Mouse (Mus musculus) cerebellum, postnatal 36 days (tissue): ENCODE results near the gene Vps33b.

Source experiments
- DNase-seq, 2 experiments: peaks; one replicate each; pipeline ENCODE4 v3.0.0; 2021 to 2022; ENCODE audit warnings: mixed read lengths in 2 of 2

Gene Vps33b

GRCm38 (mm10) chr7:80268897-80269750 is at the start of gene Vps33b:
Gene Vps33b, plus strand, starts transcription at chr7:80269649.
- DNase-seq, result peak; percentile 99

- no peak for DNase-seq
These were observed 49.1 kb upstream of the Vps33b start for GRCm38 (mm10) chr7:80220237-80220797.

GRCm38 (mm10) chr7:80221179-80221750 is 48.2 kb upstream of the Vps33b start:
- no peak for DNase-seq

- DNase-seq, result no peak
These were observed 42.4 kb upstream of the Vps33b start for GRCm38 (mm10) chr7:80227065-80227464.

- no peak for DNase-seq
These were observed 39.3 kb upstream of the Vps33b start for GRCm38 (mm10) chr7:80230196-80230595.

GRCm38 (mm10) chr7:80231971-80232488 is 37.4 kb upstream of the Vps33b start:
- DNase-seq, result no peak

GRCm38 (mm10) chr7:80232489-80233029 is 36.9 kb upstream of the Vps33b start, which contains the start of the genes Cib1 and Gdpgp1:
Gene Cib1, minus strand, starts transcription at chr7:80232813.
Gene Gdpgp1, plus strand, starts transcription at chr7:80232865.
- peak; percentile 89 to 92 for DNase-seq

- no peak for DNase-seq
These were observed 35.6 kb upstream of the Vps33b start for GRCm38 (mm10) chr7:80233799-80234198.

GRCm38 (mm10) chr7:80238542-80238941 is 30.9 kb upstream of the Vps33b start:
- no peak for DNase-seq

GRCm38 (mm10) chr7:80241661-80242060 is 27.8 kb upstream of the Vps33b start:
- DNase-seq, result no peak

GRCm38 (mm10) chr7:80244851-80245250 is 24.6 kb upstream of the Vps33b start:
- no peak for DNase-seq

- DNase-seq, result peak; percentile 94 to 96
These were observed 23.2 kb upstream of the Vps33b start, which contains the start of gene Ttll13 for GRCm38 (mm10) chr7:80246148-80246721. Gene Ttll13, plus strand, starts transcription at chr7:80246376.

GRCm38 (mm10) chr7:80246859-80247258 is 22.6 kb upstream of the Vps33b start:
- DNase-seq, result no peak

- DNase-seq, result no peak
These were observed 17.0 kb upstream of the Vps33b start for GRCm38 (mm10) chr7:80252437-80252836.

GRCm38 (mm10) chr7:80252886-80253285 is 16.6 kb upstream of the Vps33b start:
- DNase-seq, result no peak

- DNase-seq, result no peak
These were observed 13.5 kb upstream of the Vps33b start for GRCm38 (mm10) chr7:80255981-80256380.

GRCm38 (mm10) chr7:80257706-80258105 is 11.7 kb upstream of the Vps33b start:
- DNase-seq, result no peak

GRCm38 (mm10) chr7:80260625-80261371 is 8.7 kb upstream of the Vps33b start, which contains the start of gene Ngrn:
Gene Ngrn, plus strand, starts transcription at chr7:80261215.
- DNase-seq, result peak; percentile 85

- DNase-seq, result no peak
These were observed 8.0 kb upstream of the Vps33b start for GRCm38 (mm10) chr7:80261372-80261990.

GRCm38 (mm10) chr7:80264606-80265005 is 4.8 kb upstream of the Vps33b start:
- DNase-seq, result no peak

- no peak for DNase-seq
These were observed 1.7 kb upstream of the Vps33b start for GRCm38 (mm10) chr7:80267764-80268163.
